Mouse (Mus musculus): ENCODE measurements around the gene Taar9. TPM values are rescaled to one million over a fixed set of nuclear protein-coding genes. Genes with fewer than 3 reads are reported as not detected.

The Taar9 gene
- total and polyA plus RNA-seq, 3 experiments: not detected

GRCm38 (mm10) chr10:24092194-24092593 lies 17.1 kb downstream of the Taar9 start, which contains the start of gene Taar8b:
Gene Taar8b (minus strand): TSS chr10:24092294.
- dilution Hi-C loops (cut with MboI; ENCODE audit: extremely low pct_ligation_motif_present, extremely low pct_unique_long_range_greater_than_20kb, low sequenced_read_pairs): no loop called here

GRCm38 (mm10) chr10:24087168-24087567 lies 22.2 kb downstream of the Taar9 start:
- DNase-seq (ENCODE audit: extremely low read depth): no peak
- Histone ChIP-seq H3K27ac (ENCODE audit: insufficient read depth, low read depth) (no peak overlapping the region), H3K9me3 (replicated peaks; ENCODE audit: low read length) (no peaks in the 10 kb centered on the region), H3K36me3 (replicated peaks in 1 of 2; ENCODE audit: control insufficient read depth in 1 of 2, insufficient read depth in 1 of 2, low read length in 1 of 2) (no peaks in the 10 kb centered on the region), H3K9ac (ENCODE audit: insufficient read depth, low read depth) (no peak overlapping the region), H3K79me2 (replicated peaks; ENCODE audit: control insufficient read depth, extremely low read depth, insufficient read depth, poor library complexity, severe bottlenecking) (no peaks in the 10 kb centered on the region), H3K27me3 (replicated peaks) (no peaks in the 10 kb centered on the region), H3K4me2 (ENCODE audit: insufficient read depth, low read depth, poor library complexity, severe bottlenecking) (no peak overlapping the region), H3K4me1 (ENCODE audit: control insufficient read depth in 1 of 2, insufficient read depth in 2 of 2) (no peaks in the 10 kb centered on the region), H3K4me3 (replicated peaks in 1 of 3; ENCODE audit: low read depth in 2 of 3, low read length in 2 of 3, poor library complexity in 1 of 3) (no peak overlapping the region)
- dilution Hi-C loops (cut with MboI; ENCODE audit: extremely low pct_ligation_motif_present, extremely low pct_unique_long_range_greater_than_20kb, low sequenced_read_pairs): no loop called here
- in situ Hi-C loops (cut with MboI; ENCODE audit: low pct_ligation_motif_present, low pct_unique_long_range_greater_than_20kb, low sequenced_read_pairs): no loop called here
- TF ChIP-seq CHD1 (IDR thresholded peaks at IDR 0.05; ENCODE audit: low read depth, low read length): no peak
- TF ChIP-seq MAZ (IDR thresholded peaks at IDR 0.05; ENCODE audit: low read depth, low read length): no peak
- no peak for TF ChIP-seq MEF2A (IDR thresholded peaks at IDR 0.05; ENCODE audit: borderline replicate concordance, low read depth, low read length)
- no peak for TF ChIP-seq CHD2 (IDR thresholded peaks at IDR 0.05; ENCODE audit: low read length)
- no peak for TF ChIP-seq USF1 (IDR thresholded peaks at IDR 0.05; ENCODE audit: low read depth, low read length)
- no peak for TF ChIP-seq BHLHE40 (IDR thresholded peaks at IDR 0.05; ENCODE audit: low read depth, low read length)
- no peak for TF ChIP-seq HCFC1 (IDR thresholded peaks at IDR 0.05; ENCODE audit: low read depth, low read length)
- TF ChIP-seq KAT2A (IDR thresholded peaks at IDR 0.05; ENCODE audit: insufficient replicate concordance, low read length): no peak
- no peak for TF ChIP-seq ZMIZ1 (IDR thresholded peaks at IDR 0.05; ENCODE audit: low read depth, low read length)
- no peak for TF ChIP-seq TCF12 (IDR thresholded peaks at IDR 0.05; ENCODE audit: low read depth, low read length)
- no peak for TF ChIP-seq POLR2AphosphoS2 (IDR thresholded peaks at IDR 0.05; ENCODE audit: low read depth, low read length)
- no peak for TF ChIP-seq ZKSCAN1 (IDR thresholded peaks at IDR 0.05; ENCODE audit: borderline replicate concordance, low read depth, low read length)
- TF ChIP-seq CTCF (conservative IDR thresholded peaks at IDR 0.05 in 1 of 2, IDR thresholded peaks at IDR 0.05 in 1 of 2; ENCODE audit: low read depth in 2 of 2, low read length in 2 of 2): no peak
- TF ChIP-seq IRF4 (IDR thresholded peaks at IDR 0.05; ENCODE audit: low read depth, low read length): no peak
- no peak for TF ChIP-seq UBTF (IDR thresholded peaks at IDR 0.05; ENCODE audit: low read depth, low read length)
- TF ChIP-seq ZNF384 (IDR thresholded peaks at IDR 0.05; ENCODE audit: low read depth, low read length): no peak

More at GRCm38 (mm10) chr10:24092194-24092593, 17.1 kb downstream of the Taar9 start, which contains the start of gene Taar8b:
- H3K9ac ChIP-seq (ENCODE audit: insufficient read depth, low read depth): no peak within 1 kb of the TSS
- H3K27me3 ChIP-seq (replicated peaks): no peaks in the 10 kb centered on the region
- no peaks in the 10 kb centered on the region for H3K79me2 ChIP-seq (replicated peaks; ENCODE audit: control insufficient read depth, extremely low read depth, insufficient read depth, poor library complexity, severe bottlenecking)
- DNase-seq (ENCODE audit: extremely low read depth): no peak
- in situ Hi-C loops (cut with MboI; ENCODE audit: low pct_ligation_motif_present, low pct_unique_long_range_greater_than_20kb, low sequenced_read_pairs): no loop called here
- H3K9me3 ChIP-seq (replicated peaks; ENCODE audit: low read length): no peaks in the 10 kb centered on the region
- no peaks in the 10 kb centered on the region for H3K36me3 ChIP-seq (replicated peaks in 1 of 2; ENCODE audit: control insufficient read depth in 1 of 2, insufficient read depth in 1 of 2, low read length in 1 of 2)
- no peak within 1 kb of the TSS for H3K4me2 ChIP-seq (ENCODE audit: insufficient read depth, low read depth, poor library complexity, severe bottlenecking)
- no peak within 1 kb of the TSS for H3K27ac ChIP-seq (ENCODE audit: insufficient read depth, low read depth)
- H3K4me1 ChIP-seq (ENCODE audit: control insufficient read depth in 1 of 2, insufficient read depth in 2 of 2): no peaks in the 10 kb centered on the region
- no peak within 1 kb of the TSS for H3K4me3 ChIP-seq (replicated peaks in 1 of 3; ENCODE audit: low read depth in 2 of 3, low read length in 2 of 3, poor library complexity in 1 of 3)
- TF ChIP-seq MEF2A (IDR thresholded peaks at IDR 0.05; ENCODE audit: borderline replicate concordance, low read depth, low read length) (no peak), TBP (conservative IDR thresholded peaks at IDR 0.05; ENCODE audit: low read depth, low read length) (no peak), RAD21 (IDR thresholded peaks at IDR 0.05; ENCODE audit: low read depth, low read length) (no peak), JUN (IDR thresholded peaks at IDR 0.05; ENCODE audit: insufficient read depth, low read depth, low read length) (no peak), KAT2A (IDR thresholded peaks at IDR 0.05; ENCODE audit: insufficient replicate concordance, low read length) (no peak), ELF1 (IDR thresholded peaks at IDR 0.05; ENCODE audit: low read depth, low read length) (no peak), IRF4 (IDR thresholded peaks at IDR 0.05; ENCODE audit: low read depth, low read length) (no peak), TCF12 (IDR thresholded peaks at IDR 0.05; ENCODE audit: low read depth, low read length) (no peak), ZC3H11A (IDR thresholded peaks at IDR 0.05; ENCODE audit: low read depth, low read length) (no peak), CHD2 (IDR thresholded peaks at IDR 0.05; ENCODE audit: low read length) (no peak), MYC (IDR thresholded peaks at IDR 0.05; ENCODE audit: low read depth, low read length) (no peak), E2F4 (IDR thresholded peaks at IDR 0.05; ENCODE audit: insufficient replicate concordance, low read depth, low read length) (no peak), BHLHE40 (IDR thresholded peaks at IDR 0.05; ENCODE audit: low read depth, low read length) (no peak)
